Mouse (Mus musculus): Measurements from ENCODE around the gene Mon1b. TPM values are rescaled to one million over a fixed set of nuclear protein-coding genes. Genes with fewer than 3 reads are reported as not detected.

The Mon1b gene
- polyA plus RNA-seq, 1 experiment from 2014 or later = 8.0 TPM

DNA sequence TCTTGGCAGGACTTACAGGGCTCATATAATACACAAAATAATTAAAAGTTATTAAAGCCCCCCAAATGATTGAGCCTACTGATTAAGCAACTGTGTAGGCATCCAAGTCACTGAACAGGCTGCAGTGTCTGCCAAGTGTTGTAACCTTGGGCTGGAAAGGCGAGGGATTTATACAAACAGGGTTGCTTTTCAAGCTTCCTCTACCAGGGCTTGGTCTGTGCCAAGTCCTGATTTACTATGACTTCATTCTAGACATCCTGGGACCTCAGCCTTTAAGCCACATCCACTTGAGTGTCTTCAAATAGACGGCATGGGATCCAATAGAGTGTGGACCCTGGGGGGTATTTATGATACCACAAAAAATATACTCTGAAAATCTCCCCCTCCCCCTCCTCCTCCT, 39.9 kb downstream of the Mon1b start:
- H3K27ac ChIP-seq = no peak overlapping the region
- peaks cover 7% of the 10 kb centered on the region; the same call in 1 of the 2 replicates for H3K4me1 ChIP-seq
- H3K36me3 ChIP-seq = no peaks in the 10 kb centered on the region
- H3K27me3 ChIP-seq = no peaks in the 10 kb centered on the region
- WGBS = 31% methylated on average over 2 of the region's 2 CpGs
- no peak overlapping the region for H3K9ac ChIP-seq
- ATAC-seq (ENCODE audit: borderline replicate concordance, extremely low read depth, low FRiP score, low TSS enrichment) = peak; percentile 55; the same call in 1 of the 2 replicates
- H3K4me2 ChIP-seq = no peak overlapping the region
- no peak overlapping the region for H3K4me3 ChIP-seq
- H3K9me3 ChIP-seq = no peaks in the 10 kb centered on the region

DNA sequence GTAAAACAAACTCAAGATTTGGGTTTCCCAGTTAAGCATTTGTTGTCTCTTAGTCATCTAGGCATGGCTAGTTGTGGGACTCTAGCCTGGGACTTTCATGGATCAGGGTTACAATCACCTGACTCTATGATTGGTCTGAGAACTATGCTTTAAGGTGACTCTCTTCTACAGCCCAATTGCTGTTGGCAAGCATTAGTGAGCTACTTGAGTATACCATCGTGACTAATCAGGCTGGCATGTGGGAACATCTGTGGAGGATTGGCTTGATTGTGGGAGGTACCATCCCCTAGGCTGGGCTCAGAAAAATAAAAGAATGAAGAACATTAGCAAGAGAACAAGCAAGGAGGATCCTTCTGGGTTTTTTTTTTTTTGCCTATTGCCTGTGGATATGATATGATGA, 41.4 kb downstream of the Mon1b start:
- Histone ChIP-seq H3K27ac (no peak overlapping the region), H3K9me3 (no peaks in the 10 kb centered on the region), H3K36me3 (no peaks in the 10 kb centered on the region), H3K27me3 (no peaks in the 10 kb centered on the region), H3K4me3 (no peak overlapping the region), H3K4me2 (no peak overlapping the region), H3K9ac (no peak overlapping the region), H3K4me1 (peaks cover 7% of the 10 kb centered on the region; the same call in 1 of the 2 replicates)
- no peak for ATAC-seq (ENCODE audit: borderline replicate concordance, extremely low read depth, low FRiP score, low TSS enrichment)
- 94% methylated on average over 1 of the region's 1 CpGs for WGBS

DNA sequence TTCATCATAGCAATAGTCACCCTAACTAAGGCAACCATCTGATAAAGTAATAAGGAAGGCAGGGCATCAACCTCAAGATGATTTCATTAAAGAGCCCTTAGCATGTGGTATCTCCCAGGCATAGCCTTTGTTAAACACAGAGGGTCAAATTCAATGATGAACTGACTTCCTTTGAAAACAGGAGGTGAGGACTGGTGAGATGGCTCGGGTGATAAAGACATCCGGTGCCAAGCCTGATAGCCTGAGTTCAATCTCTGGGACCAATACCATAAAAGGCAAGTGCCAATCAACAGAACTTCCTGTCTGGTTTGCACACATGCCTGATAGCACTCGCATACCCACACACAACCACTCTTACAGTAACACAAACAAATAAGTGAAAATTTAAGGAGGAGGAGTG, 44.0 kb downstream of the Mon1b start:
- no peak overlapping the region for H3K4me3 ChIP-seq
- peaks cover 6% of the 10 kb centered on the region; the same call in 1 of the 2 replicates for H3K4me1 ChIP-seq
- no peak overlapping the region for H3K4me2 ChIP-seq
- H3K9me3 ChIP-seq = no peaks in the 10 kb centered on the region
- ATAC-seq (ENCODE audit: borderline replicate concordance, extremely low read depth, low FRiP score, low TSS enrichment) = no peak
- no peaks in the 10 kb centered on the region for H3K36me3 ChIP-seq
- no peak overlapping the region for H3K27ac ChIP-seq
- H3K27me3 ChIP-seq = no peaks in the 10 kb centered on the region
- no peak overlapping the region for H3K9ac ChIP-seq
- 38% methylated on average over 3 of the region's 3 CpGs for WGBS

DNA sequence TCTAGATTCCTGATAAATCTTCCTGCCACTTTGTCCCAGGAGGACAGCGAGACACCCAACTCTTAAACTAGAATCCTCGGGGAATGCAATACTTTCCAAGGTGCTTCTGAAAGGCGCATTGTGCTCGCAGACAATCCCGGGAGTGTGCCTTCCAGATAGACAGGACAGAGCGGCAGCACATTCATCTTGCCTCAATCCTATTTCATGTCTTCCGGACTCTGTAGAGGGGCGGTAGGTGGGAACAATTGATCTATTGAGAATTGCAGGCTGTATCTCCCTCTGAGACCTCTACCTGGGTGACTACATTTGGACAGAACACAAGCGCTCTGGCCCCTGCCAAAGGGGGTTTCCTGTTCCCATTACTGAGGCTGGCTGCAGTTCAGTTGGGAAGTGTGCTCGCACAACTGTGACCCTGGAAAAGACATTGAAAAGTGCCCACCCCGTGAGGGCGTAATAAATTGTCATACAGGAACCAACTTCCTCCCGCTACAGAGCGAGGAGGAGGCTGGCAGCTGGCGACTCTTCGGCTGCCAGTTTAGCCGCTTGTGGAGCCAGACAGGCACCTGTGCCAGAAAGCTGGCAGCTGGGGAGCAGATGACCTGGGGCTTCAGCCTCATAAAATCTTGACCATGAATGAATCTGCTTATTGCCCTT, 52.6 kb downstream of the Mon1b start:
- Histone ChIP-seq H3K9me3 (no peaks in the 10 kb centered on the region), H3K4me2 (peak overlapping the region; percentile 33), H3K9ac (no peak overlapping the region), H3K4me1 (0 out of 2 replicates have a peak, but pooled peaks cover 9% of the 10 kb centered on the region), H3K4me3 (no peak overlapping the region), H3K27me3 (no peaks in the 10 kb centered on the region), H3K36me3 (no peaks in the 10 kb centered on the region), H3K27ac (peak overlapping the region; percentile 48)
- ATAC-seq (ENCODE audit: borderline replicate concordance, extremely low read depth, low FRiP score, low TSS enrichment) = no peak
- 39% methylated on average over 17 of the region's 17 CpGs for WGBS

DNA sequence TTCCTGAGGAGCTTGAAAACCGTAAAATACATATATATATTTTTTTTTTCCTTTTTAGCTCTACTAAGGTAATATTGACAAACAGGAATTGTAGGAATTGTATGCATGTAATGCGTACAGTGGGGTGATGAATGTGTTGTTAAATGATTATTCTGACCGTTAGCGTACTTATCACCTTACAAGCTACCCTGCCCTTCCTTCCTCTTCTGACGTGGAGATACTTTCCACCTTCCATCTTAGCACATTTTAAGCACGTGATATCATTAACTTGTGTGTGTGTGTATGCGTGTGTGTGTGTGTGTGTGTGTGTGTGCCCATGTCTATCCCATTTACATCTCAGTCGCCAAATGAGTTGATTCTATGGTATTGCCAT, 53.1 kb downstream of the Mon1b start:
- no peaks in the 10 kb centered on the region for H3K36me3 ChIP-seq
- H3K9me3 ChIP-seq = no peaks in the 10 kb centered on the region
- H3K4me3 ChIP-seq = no peak overlapping the region
- no peaks in the 10 kb centered on the region for H3K27me3 ChIP-seq
- peak overlapping the region; percentile 33 for H3K4me2 ChIP-seq
- 62% methylated on average over 8 of the region's 8 CpGs for WGBS
- ATAC-seq (ENCODE audit: borderline replicate concordance, extremely low read depth, low FRiP score, low TSS enrichment) = no peak
- peak overlapping the region; percentile 48 for H3K27ac ChIP-seq
- H3K9ac ChIP-seq = no peak overlapping the region
- H3K4me1 ChIP-seq = 0 out of 2 replicates have a peak, but pooled peaks cover 9% of the 10 kb centered on the region

DNA sequence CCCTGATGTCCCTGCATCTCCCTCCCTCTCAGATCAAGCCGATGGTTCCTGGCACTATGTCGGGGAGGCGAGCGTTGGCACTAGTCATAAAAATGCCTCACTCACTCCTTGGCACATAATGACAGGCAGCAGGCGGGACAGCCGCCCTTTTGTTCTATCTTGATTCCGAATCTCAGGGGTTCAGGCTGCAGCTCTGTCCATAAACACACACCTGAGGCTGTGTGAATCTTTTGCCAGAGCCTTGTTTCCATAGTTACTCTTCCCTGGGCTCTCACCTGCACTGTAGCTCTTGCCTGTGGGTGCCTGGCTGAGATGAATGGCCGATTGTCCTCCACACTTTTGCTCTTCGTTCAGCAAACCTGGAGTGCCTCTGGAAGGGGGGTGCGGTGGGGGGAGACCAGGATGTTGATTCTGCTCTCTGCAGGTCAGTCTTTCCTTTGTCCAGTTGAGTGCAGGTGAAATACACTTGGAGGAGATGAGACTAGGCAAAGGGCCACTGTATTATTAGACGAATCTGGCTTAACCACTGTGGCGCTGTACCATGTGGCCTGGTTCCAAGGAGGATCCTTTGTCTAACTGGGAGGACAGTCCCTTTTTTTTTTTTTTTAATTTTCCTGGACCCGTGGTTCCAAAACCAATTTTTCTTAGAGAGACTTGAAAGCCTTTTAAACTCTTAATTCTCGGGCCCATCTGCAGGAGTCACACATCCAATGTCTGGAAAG, 56.4 kb downstream of the Mon1b start:
- H3K9me3 ChIP-seq = no peaks in the 10 kb centered on the region
- 43% methylated on average over 14 of the region's 14 CpGs for WGBS

More for the DNA sequence above, 56.4 kb downstream of the Mon1b start:
- Histone ChIP-seq H3K9ac (no peak overlapping the region), H3K4me2 (peak overlapping the region; percentile 13; the same call in 1 of the 2 replicates), H3K27ac (peak overlapping the region; percentile 81), H3K36me3 (no peaks in the 10 kb centered on the region), H3K4me1 (peaks cover 9% of the 10 kb centered on the region; the same call in 1 of the 2 replicates), H3K4me3 (no peak overlapping the region), H3K27me3 (no peaks in the 10 kb centered on the region)
- peak; percentile 84 for ATAC-seq (ENCODE audit: borderline replicate concordance, extremely low read depth, low FRiP score, low TSS enrichment)

Other genes starting within 250 kb of the Mon1b start
- not detected in 2 replicates for gene Syce1l, start 7.6 kb downstream of the Mon1b start, polyA plus RNA-seq (2015; fragmentation: Nextera tagmentation; extraction: Ambion mirVana)
- 10.6 and 10.7 TPM in 2 replicates for gene Adamts18, start 213.2 kb downstream of the Mon1b start, polyA plus RNA-seq (2015; fragmentation: Nextera tagmentation; extraction: Ambion mirVana)